Mouse (Mus musculus) heart, embryonic 13.5 days (tissue): ENCODE data around the gene Rpl36. TPM values are rescaled to one million over a fixed set of nuclear protein-coding genes. Genes with fewer than 3 reads are reported as not detected.

Experiments used
- ATAC-seq: fragments of 200-750 bp; cut with Nextera tagmentation; 2 replicates; pipeline ENCODE4 v1.8.0; 2017; ENCODE audit warnings: moderate TSS enrichment; ENCODE audit not compliant: insufficient number of reproducible peaks, low FRiP score, low TSS enrichment; ENCODE audit errors: extremely low read depth
- H3K27ac ChIP-seq: fragments of 300-500 bp; sonication (generic); replicated peaks from 2 replicates; pipeline ENCODE4 v1.5.1; 2015; ENCODE audit warnings: moderate library complexity, mild to moderate bottlenecking, inconsistent platforms
- H3K27me3 ChIP-seq: fragments of 300-500 bp; sonication (generic); replicated peaks from 2 replicates; pipeline ENCODE4 v1.6.1; 2015; ENCODE audit warnings: mild to moderate bottlenecking, inconsistent platforms
- H3K36me3 ChIP-seq: fragments of 300-500 bp; sonication (generic); 2 replicates; pipeline ENCODE4 v1.6.1; 2015; ENCODE audit warnings: mild to moderate bottlenecking, inconsistent platforms
- H3K4me1 ChIP-seq: fragments of 300-500 bp; sonication (generic); 2 replicates; pipeline ENCODE4 v1.6.1; 2015; ENCODE audit warnings: inconsistent platforms
- H3K4me2 ChIP-seq: fragments of 300-500 bp; sonication (generic); 2 replicates; pipeline ENCODE4 v1.6.1; 2015; ENCODE audit warnings: inconsistent platforms, mild to moderate bottlenecking, moderate library complexity
- H3K4me3 ChIP-seq: fragments of 300-500 bp; sonication (generic); 2 replicates; pipeline ENCODE4 v1.5.1; 2015; ENCODE audit warnings: moderate library complexity, mild to moderate bottlenecking, inconsistent platforms
- H3K9ac ChIP-seq: fragments of 300-500 bp; sonication (generic); 2 replicates; pipeline ENCODE4 v1.6.1; 2015; ENCODE audit warnings: inconsistent platforms, mild to moderate bottlenecking, moderate library complexity
- H3K9me3 ChIP-seq: fragments of 300-500 bp; sonication (generic); 2 replicates; pipeline ENCODE4 v1.6.1; 2016; ENCODE audit warnings: inconsistent platforms
- WGBS: fragments of 180-500 bp; shearing (Covaris S2); methylation state at CpG from one replicate; pipeline ENCODE4 v1.1.7; 2015; ENCODE audit warnings: mixed read lengths; 5-methylcytosine and 5-hydroxymethylcytosine counted together
- polyA plus RNA-seq: library from polyadenylated mRNA; unstranded; fragments of >200 nt; fragmentation: Nextera tagmentation; extraction: Ambion mirVana; gene quantifications from 2 replicates; pipeline ENCODE4 v1.2.1, GENCODE M21; 2015

Gene Rpl36
- polyA plus RNA-seq, 1 experiment from 2014 or later, result 1,294 TPM

- Histone ChIP-seq H3K27me3 (peaks cover 3% of the 10 kb centered on the region; the same call in 1 of the 2 replicates), H3K4me2 (no peak overlapping the region), H3K9me3 (no peaks in the 10 kb centered on the region), H3K27ac (no peak overlapping the region), H3K4me3 (no peak overlapping the region), H3K4me1 (no peaks in the 10 kb centered on the region), H3K9ac (no peak overlapping the region), H3K36me3 (no peaks in the 10 kb centered on the region)
- ATAC-seq, result no peak
- 71% methylated on average over 6 of the region's 6 CpGs for WGBS
Observed at GRCm38 (mm10) chr17:56656171-56656570, 43.0 kb downstream of the Rpl36 start.

- 64% methylated on average over 3 of the region's 3 CpGs for WGBS
- H3K27ac ChIP-seq, result no peak overlapping the region
- no peaks in the 10 kb centered on the region for H3K9me3 ChIP-seq
- no peak overlapping the region; the same call in 1 of the 2 replicates for H3K4me3 ChIP-seq
- H3K4me1 ChIP-seq, result peaks cover 19% of the 10 kb centered on the region
- no peaks in the 10 kb centered on the region for H3K36me3 ChIP-seq
- no peak for ATAC-seq
- peaks cover 12% of the 10 kb centered on the region; the same call in 1 of the 2 replicates for H3K27me3 ChIP-seq
- H3K4me2 ChIP-seq, result peak overlapping the region; percentile 57
- peak overlapping the region; percentile 62; the same call in 1 of the 2 replicates for H3K9ac ChIP-seq
Observed at GRCm38 (mm10) chr17:56663659-56664058, 50.4 kb downstream of the Rpl36 start.

Other genes starting within 250 kb of the Rpl36 start
- 45.4 and 50.1 TPM in 2 replicates for gene Ptprs, start 136.9 kb upstream of the Rpl36 start, polyA plus RNA-seq
- not detected in 2 replicates for gene Znrf4, start 101.0 kb upstream of the Rpl36 start, polyA plus RNA-seq
- 0.19 and 0.37 TPM in 2 replicates for gene Gm20219, start 59.0 kb upstream of the Rpl36 start, polyA plus RNA-seq
- gene Safb2, start 28.8 kb upstream of the Rpl36 start, polyA plus RNA-seq, result 50.2 and 50.4 TPM in 2 replicates
- gene Safb, start 28.6 kb upstream of the Rpl36 start, polyA plus RNA-seq, result 66.9 and 68.1 TPM in 2 replicates
- gene 2410015M20Rik, start 3.6 kb upstream of the Rpl36 start, polyA plus RNA-seq, result 273 and 332 TPM in 2 replicates
- 54.4 and 58.9 TPM in 2 replicates for gene Lonp1, start 13.5 kb downstream of the Rpl36 start, polyA plus RNA-seq
- 0.22 and 0.40 TPM in 2 replicates for gene Catsperd, start 14.7 kb downstream of the Rpl36 start, polyA plus RNA-seq
- gene Ranbp3, start 59.9 kb downstream of the Rpl36 start, polyA plus RNA-seq, result 58.8 and 66.6 TPM in 2 replicates
- 783 and 886 TPM in 2 replicates for gene Ndufa11, start 104.4 kb downstream of the Rpl36 start, polyA plus RNA-seq
- 12.7 and 13.3 TPM in 2 replicates for gene Vmac, start 104.6 kb downstream of the Rpl36 start, polyA plus RNA-seq
- 7.9 and 8.6 TPM in 2 replicates for gene Nrtn, start 144.1 kb downstream of the Rpl36 start, polyA plus RNA-seq
- 31.9 and 33.2 TPM in 2 replicates for gene Dus3l, start 151.3 kb downstream of the Rpl36 start, polyA plus RNA-seq
- gene Prr22, start 156.8 kb downstream of the Rpl36 start, polyA plus RNA-seq, result 0.78 and 1.0 TPM in 2 replicates
- gene Rfx2, start 217.6 kb downstream of the Rpl36 start, polyA plus RNA-seq, result 4.7 and 4.9 TPM in 2 replicates